Mouse (Mus musculus): Measurements from ENCODE around the gene Gm9639.
A peak's percentile ranks its signal among the peaks of the same experiment; 100 is the strongest.
"Not testable (repeated sequence)": the region's sequence is repeated elsewhere in the genome, so short reads cannot be mapped to it uniquely, and the experiment has no call there.

Gene Gm9639

GRCm38 (mm10) chr10:77794976-77795375 is at the start of gene Gm9639:
Gene Gm9639, minus strand, starts transcription at chr10:77795076.
- no peak for DNase-seq (ENCODE audit: low read depth, low spot score)

GRCm38 (mm10) chr10:77839006-77839405 is 44.1 kb upstream of the Gm9639 start:
- no peak for DNase-seq (ENCODE audit: low read depth, low spot score)

- no peak for DNase-seq (ENCODE audit: low read depth, low spot score)
These were observed 40.8 kb upstream of the Gm9639 start, which contains the start of gene Krtap10-10 for GRCm38 (mm10) chr10:77835647-77836046. Gene Krtap10-10, plus strand, starts transcription at chr10:77835947.

- DNase-seq (ENCODE audit: low read depth, low spot score), result no peak
These were observed 32.1 kb upstream of the Gm9639 start, which contains the start of gene Krtap10-4 for GRCm38 (mm10) chr10:77826951-77827350. Gene Krtap10-4, minus strand, starts transcription at chr10:77827095.

GRCm38 (mm10) chr10:77819203-77819602 is 24.3 kb upstream of the Gm9639 start:
- no peak for DNase-seq (ENCODE audit: low read depth, low spot score)

- no peak for DNase-seq (ENCODE audit: low read depth, low spot score)
These were observed 23.6 kb upstream of the Gm9639 start for GRCm38 (mm10) chr10:77818523-77818922.

GRCm38 (mm10) chr10:77815514-77815913 is 20.6 kb upstream of the Gm9639 start:
- peak; percentile 28 for DNase-seq (ENCODE audit: low read depth, low spot score)

- DNase-seq (ENCODE audit: low read depth, low spot score), result no peak
These were observed 19.5 kb upstream of the Gm9639 start, which contains the start of gene Gm2696 for GRCm38 (mm10) chr10:77814382-77814781. Gene Gm2696, plus strand, starts transcription at chr10:77814682.

- DNase-seq (ENCODE audit: low read depth, low spot score), result no peak
These were observed 16.9 kb upstream of the Gm9639 start, which contains the start of gene Gm9507 for GRCm38 (mm10) chr10:77811743-77812142. Gene Gm9507, minus strand, starts transcription at chr10:77811843.

GRCm38 (mm10) chr10:77804095-77804494 is 9.2 kb upstream of the Gm9639 start:
- DNase-seq (ENCODE audit: low read depth, low spot score), result no peak

- no peak for DNase-seq (ENCODE audit: low read depth, low spot score)
These were observed 4.1 kb upstream of the Gm9639 start, which contains the start of gene Gm19668 for GRCm38 (mm10) chr10:77798921-77799508. Gene Gm19668, minus strand, starts transcription at chr10:77799133.

- DNase-seq (ENCODE audit: low read depth, low spot score), result not testable (repeated sequence)
These were observed 3.5 kb upstream of the Gm9639 start for GRCm38 (mm10) chr10:77798164-77798920.

- no peak for DNase-seq (ENCODE audit: low read depth, low spot score)
These were observed 2.8 kb upstream of the Gm9639 start for GRCm38 (mm10) chr10:77797677-77798076.

GRCm38 (mm10) chr10:77788621-77789020 is 6.3 kb downstream of the Gm9639 start:
- no peak for DNase-seq (ENCODE audit: low read depth, low spot score)

- DNase-seq (ENCODE audit: low read depth, low spot score), result not testable (repeated sequence)
These were observed 7.0 kb downstream of the Gm9639 start, which contains the start of gene Gm7137 for GRCm38 (mm10) chr10:77787876-77788275. Gene Gm7137, minus strand, starts transcription at chr10:77788200.

GRCm38 (mm10) chr10:77783396-77783795 is 11.5 kb downstream of the Gm9639 start:
- DNase-seq (ENCODE audit: low read depth, low spot score), result not testable (repeated sequence)

- DNase-seq (ENCODE audit: low read depth, low spot score), result not testable (repeated sequence)
These were observed 12.4 kb downstream of the Gm9639 start, which contains the start of gene Gm3250 for GRCm38 (mm10) chr10:77782442-77782841. Gene Gm3250, minus strand, starts transcription at chr10:77782542.

- DNase-seq (ENCODE audit: low read depth, low spot score), result not testable (repeated sequence)
These were observed 18.0 kb downstream of the Gm9639 start, which contains the start of gene Gm7138 for GRCm38 (mm10) chr10:77776844-77777243. Gene Gm7138, minus strand, starts transcription at chr10:77776944.

- not testable (repeated sequence) for DNase-seq (ENCODE audit: low read depth, low spot score)
These were observed 22.7 kb downstream of the Gm9639 start for GRCm38 (mm10) chr10:77772142-77772541.

- not testable (repeated sequence) for DNase-seq (ENCODE audit: low read depth, low spot score)
These were observed 23.7 kb downstream of the Gm9639 start, which contains the start of gene Gm3238 for GRCm38 (mm10) chr10:77771225-77771624. Gene Gm3238, minus strand, starts transcription at chr10:77771325.

- no peak for DNase-seq (ENCODE audit: low read depth, low spot score)
These were observed 25.1 kb downstream of the Gm9639 start for GRCm38 (mm10) chr10:77769727-77770126.

GRCm38 (mm10) chr10:77759582-77759981 is 35.3 kb downstream of the Gm9639 start, which contains the start of gene Gm3233:
Gene Gm3233, minus strand, starts transcription at chr10:77759682.
- not testable (repeated sequence) for DNase-seq (ENCODE audit: low read depth, low spot score)

Measured in ES-CJ7 (cell line).